Mouse (Mus musculus) limb, embryonic 10.5 days (tissue): ENCODE data around the gene Mrpl2. TPM values are rescaled to one million over a fixed set of nuclear protein-coding genes. Genes with fewer than 3 reads are reported as not detected.

Source experiments
- DNase-seq: peaks from one replicate; pipeline ENCODE4 v3.0.0-alpha.2; 2017; ENCODE audit warnings: low spot score
- H3K27ac ChIP-seq: fragments of 300-500 bp; sonication (generic); 2 replicates; pipeline ENCODE4 v1.5.1; 2016; ENCODE audit warnings: mild to moderate bottlenecking
- H3K27me3 ChIP-seq: fragments of 300-500 bp; sonication (generic); 2 replicates; pipeline ENCODE4 v1.6.1; 2016; ENCODE audit warnings: low read depth, mild to moderate bottlenecking; ENCODE audit not compliant: poor library complexity, severe bottlenecking
- H3K36me3 ChIP-seq: fragments of 300-500 bp; sonication (generic); 2 replicates; pipeline ENCODE4 v1.6.1; 2016; ENCODE audit warnings: mild to moderate bottlenecking, moderate library complexity
- H3K4me1 ChIP-seq: fragments of 300-500 bp; sonication (generic); 2 replicates; pipeline ENCODE4 v1.6.1; 2016
- H3K4me3 ChIP-seq: fragments of 300-500 bp; sonication (generic); 2 replicates; pipeline ENCODE4 v1.5.1; 2016; ENCODE audit warnings: mild to moderate bottlenecking, moderate library complexity
- H3K9me3 ChIP-seq: fragments of 300-500 bp; sonication (generic); replicated peaks from 2 replicates; pipeline ENCODE4 v1.6.1; 2016; ENCODE audit warnings: mild to moderate bottlenecking
- WGBS: fragments of 180-500 bp; shearing (Covaris S2); methylation state at CpG from one replicate; pipeline ENCODE4 v1.1.7; 2016; 5-methylcytosine and 5-hydroxymethylcytosine counted together
- polyA plus RNA-seq: library from polyadenylated mRNA; unstranded; fragments of >200 nt; fragmentation: Nextera tagmentation; extraction: Ambion mirVana; gene quantifications from 2 replicates; pipeline ENCODE4 v1.2.1, GENCODE M21; 2016

Gene Mrpl2
- polyA plus RNA-seq, 1 experiment from 2014 or later = 140 TPM

DNA sequence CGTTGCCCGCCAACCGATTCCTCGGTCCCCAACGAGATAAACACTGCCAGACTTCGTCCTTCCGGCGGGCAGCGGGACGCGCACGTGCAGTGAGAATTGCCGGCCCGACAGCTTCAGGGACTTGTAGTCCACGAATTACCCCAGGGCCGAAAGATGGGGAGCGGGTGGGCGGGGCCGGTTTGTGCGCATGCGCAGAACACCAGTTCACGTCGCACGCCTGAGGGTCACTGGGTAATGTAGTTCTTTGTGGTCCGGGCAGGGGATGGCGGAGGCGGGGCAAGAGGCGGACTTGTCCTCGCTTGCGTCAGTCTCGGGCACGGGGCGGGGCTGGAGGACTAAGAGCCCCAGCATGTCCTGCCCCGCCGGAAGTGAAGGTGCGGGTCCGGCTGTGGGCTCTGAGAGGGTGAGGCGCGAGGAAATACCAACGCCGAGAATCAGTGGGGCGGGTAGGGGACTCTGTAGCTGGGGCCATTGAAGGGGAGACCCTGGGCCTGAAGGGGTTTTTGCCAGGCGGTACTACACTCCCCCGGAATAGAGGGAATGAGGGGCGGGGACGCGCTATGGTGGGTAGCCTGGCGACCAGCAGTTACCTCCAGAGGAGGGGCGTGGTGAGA is 34.8 kb downstream of the Mrpl2 start, which contains the start of gene Klhdc3:
TSS of gene Klhdc3 (minus strand) at position 155 of the 614 bp plus-strand sequence.
- Histone ChIP-seq H3K36me3 (peaks cover 65% of the 10 kb centered on the region), H3K27me3 (no peaks in the 10 kb centered on the region), H3K4me3 (peak within 1 kb of the TSS; percentile 92), H3K9me3 (no peaks in the 10 kb centered on the region), H3K4me1 (peaks cover 39% of the 10 kb centered on the region), H3K27ac (peak within 1 kb of the TSS; percentile 92)
- DNase-seq = peak; percentile 100
- WGBS = under 1% methylated on average over 49 of the region's 49 CpGs

DNA sequence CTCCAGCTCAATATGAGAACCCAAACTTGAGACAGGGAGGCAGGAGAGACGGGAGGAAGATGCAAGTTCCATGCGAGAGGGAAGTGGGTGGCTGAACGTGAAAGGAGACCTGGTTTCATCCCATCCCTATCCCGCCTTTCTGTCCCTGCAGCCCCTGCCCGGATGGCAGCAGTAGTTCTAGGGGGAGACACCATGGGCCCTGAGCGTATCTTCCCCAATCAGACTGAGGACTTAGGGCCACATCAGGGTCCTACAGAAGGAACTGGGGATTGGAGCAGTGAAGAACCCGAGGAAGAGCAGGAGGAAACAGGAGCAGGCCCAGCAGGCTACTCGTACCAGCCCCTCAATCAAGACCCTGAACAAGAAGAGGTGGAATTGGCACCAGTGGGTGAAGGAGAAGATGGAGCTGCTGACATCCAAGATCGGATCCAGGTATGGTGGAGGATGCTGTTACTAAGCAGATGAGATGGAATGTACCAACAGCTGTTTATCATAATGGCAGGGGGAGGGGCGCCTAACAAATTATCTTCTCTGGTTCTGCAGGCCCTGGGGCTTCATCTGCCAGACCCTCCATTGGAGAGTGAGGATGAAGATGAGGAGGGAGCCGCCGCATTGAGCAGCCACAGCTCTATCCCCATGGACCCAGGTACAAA is 35.6 kb downstream of the Mrpl2 start:
- Histone ChIP-seq H3K27ac (peak overlapping the region; percentile 92), H3K27me3 (no peaks in the 10 kb centered on the region), H3K36me3 (peaks cover 65% of the 10 kb centered on the region), H3K9me3 (no peaks in the 10 kb centered on the region), H3K4me3 (peak overlapping the region; percentile 92), H3K4me1 (peaks cover 39% of the 10 kb centered on the region)
- WGBS = 29% methylated on average over 12 of the region's 12 CpGs
- peak; percentile 41 for DNase-seq

DNA sequence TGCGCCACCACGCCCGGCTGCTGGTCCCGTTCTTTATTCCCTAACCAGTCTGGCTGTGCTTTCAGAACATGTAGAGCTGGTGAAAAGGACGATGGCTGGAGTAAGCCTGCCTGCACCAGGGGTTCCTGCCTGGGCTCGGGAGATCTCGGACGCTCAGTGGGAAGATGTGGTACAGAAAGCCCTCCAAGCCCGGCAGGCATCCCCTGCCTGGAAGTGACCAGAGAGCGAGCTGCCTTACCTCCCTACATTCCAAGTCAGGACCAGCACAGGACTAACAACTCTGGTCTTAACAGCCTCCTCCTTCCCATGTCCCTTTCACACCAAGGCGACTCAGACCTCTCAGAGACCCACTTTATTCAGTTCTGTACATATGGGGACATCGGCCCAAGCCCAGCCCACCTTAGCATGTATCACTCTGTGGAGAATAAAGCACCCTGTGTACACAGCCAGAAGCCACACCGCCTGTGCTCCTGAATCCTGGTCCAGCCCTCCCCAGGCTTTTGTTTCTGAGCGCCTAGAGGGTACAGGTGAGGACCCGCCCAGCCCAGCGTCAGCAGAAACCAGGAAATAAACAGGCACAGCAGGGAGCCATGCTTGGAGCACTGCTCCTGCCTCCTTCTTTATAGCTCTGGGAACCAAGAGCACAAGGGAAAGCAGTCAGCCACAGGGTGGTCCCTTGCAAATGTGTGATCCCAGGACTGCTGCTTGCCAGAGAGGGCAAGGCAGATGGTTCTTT is 36.8 kb downstream of the Mrpl2 start:
- H3K4me1 ChIP-seq = peaks cover 38% of the 10 kb centered on the region
- H3K36me3 ChIP-seq = peaks cover 65% of the 10 kb centered on the region
- no peak for DNase-seq
- 86% methylated on average over 16 of the region's 16 CpGs for WGBS
- no peaks in the 10 kb centered on the region for H3K27me3 ChIP-seq
- no peak overlapping the region for H3K27ac ChIP-seq
- H3K9me3 ChIP-seq = no peaks in the 10 kb centered on the region
- no peak overlapping the region for H3K4me3 ChIP-seq

DNA sequence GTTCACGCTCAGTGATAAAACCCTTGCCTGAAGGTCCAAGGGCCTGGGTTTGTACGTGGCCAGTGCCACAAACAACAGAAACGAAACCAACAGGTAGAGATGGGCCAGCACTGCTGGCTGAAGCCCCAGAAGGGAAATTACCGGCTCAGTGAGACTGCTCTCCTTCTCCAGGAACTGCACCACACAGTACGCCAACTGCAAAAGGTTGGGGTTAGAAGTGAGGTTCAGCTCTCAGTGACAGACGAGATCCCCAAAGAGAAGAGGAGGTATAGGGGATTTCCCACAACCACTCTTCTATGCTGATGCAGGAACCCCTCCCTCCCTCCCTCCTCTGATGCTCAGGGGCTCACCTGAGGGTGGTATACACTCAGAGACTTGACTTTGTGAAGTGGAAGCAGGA is 39.9 kb downstream of the Mrpl2 start:
- H3K27me3 ChIP-seq = no peaks in the 10 kb centered on the region
- peaks cover 78% of the 10 kb centered on the region for H3K36me3 ChIP-seq
- DNase-seq = no peak
- no peak overlapping the region for H3K4me3 ChIP-seq
- WGBS = 92% methylated on average over 6 of the region's 6 CpGs
- no peak overlapping the region for H3K27ac ChIP-seq
- no peaks in the 10 kb centered on the region for H3K9me3 ChIP-seq
- H3K4me1 ChIP-seq = peaks cover 14% of the 10 kb centered on the region

DNA sequence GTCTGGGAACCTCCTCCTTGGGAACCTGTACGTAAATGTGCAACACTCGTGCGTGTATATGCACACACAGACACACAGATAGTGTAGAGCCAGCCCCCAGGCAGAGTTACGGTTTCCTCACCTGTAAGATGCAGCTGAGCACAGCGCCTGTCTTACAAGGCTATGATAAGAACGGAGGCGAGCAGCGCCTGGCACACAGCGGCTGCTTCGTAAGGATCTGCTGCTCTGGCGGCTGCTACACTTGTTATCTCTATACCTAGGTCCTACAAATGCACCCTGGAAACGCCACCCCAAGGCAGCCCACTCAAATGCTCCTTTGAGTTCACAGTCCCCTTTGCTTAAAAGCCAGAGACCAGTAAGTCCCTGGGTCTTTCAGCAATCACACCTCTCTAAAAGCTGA is 44.6 kb downstream of the Mrpl2 start:
- no peak for DNase-seq
- WGBS = 95% methylated on average over 12 of the region's 12 CpGs
- Histone ChIP-seq H3K9me3 (no peaks in the 10 kb centered on the region), H3K4me1 (no peaks in the 10 kb centered on the region), H3K4me3 (no peak overlapping the region), H3K27ac (no peak overlapping the region), H3K36me3 (peaks cover 87% of the 10 kb centered on the region), H3K27me3 (no peaks in the 10 kb centered on the region)

DNA sequence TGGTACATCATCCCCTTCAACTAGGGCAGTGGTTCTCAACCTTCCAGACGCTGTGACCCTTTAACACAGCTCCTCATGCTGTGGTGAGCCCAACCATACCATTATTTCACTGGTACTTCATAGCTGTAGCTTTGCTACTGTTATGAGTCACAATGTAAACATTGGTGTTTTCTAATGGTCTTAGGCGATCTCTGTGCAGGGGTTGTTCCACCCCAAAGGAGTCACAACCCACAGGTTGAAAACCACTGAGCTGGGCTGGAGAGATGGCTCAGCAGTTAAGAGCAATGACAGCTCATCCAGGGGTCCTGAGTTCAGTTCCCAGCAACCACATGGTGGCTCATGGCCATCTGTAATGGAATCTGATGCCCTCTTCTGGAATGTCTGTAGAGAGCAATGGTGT is 45.4 kb downstream of the Mrpl2 start:
- no peaks in the 10 kb centered on the region for H3K4me1 ChIP-seq
- H3K27me3 ChIP-seq = no peaks in the 10 kb centered on the region
- no peak for DNase-seq
- H3K4me3 ChIP-seq = no peak overlapping the region
- WGBS = 91% methylated on average over 2 of the region's 2 CpGs
- peaks cover 87% of the 10 kb centered on the region for H3K36me3 ChIP-seq
- H3K9me3 ChIP-seq = no peaks in the 10 kb centered on the region
- H3K27ac ChIP-seq = no peak overlapping the region

DNA sequence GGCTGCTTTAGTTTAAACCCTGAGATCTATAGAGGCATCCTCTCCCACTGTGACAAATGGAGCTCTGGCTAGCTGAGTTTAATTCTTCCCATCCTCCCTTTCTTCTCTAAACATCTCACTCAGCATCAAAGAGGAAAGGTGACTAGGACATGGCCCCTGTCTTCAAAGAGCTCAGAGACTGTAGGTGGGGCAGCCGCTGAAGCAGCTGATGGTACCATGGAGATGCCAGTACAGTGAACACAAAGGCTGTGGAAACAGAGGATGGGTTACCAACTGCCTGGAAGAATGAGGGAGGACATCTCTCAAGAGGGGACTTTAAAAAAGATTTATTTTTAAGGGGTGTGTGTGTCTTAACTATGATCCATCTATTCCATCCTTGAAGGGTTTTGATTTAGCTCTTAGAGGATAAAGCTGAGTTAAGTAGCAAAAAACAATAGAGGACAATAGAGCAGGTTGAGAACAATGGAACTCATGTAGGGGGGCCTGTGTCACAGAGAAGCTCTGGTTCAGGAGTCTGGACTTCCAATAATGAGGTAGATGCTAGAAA is 48.6 kb downstream of the Mrpl2 start:
- Histone ChIP-seq H3K27ac (no peak overlapping the region), H3K4me3 (no peak overlapping the region), H3K27me3 (no peaks in the 10 kb centered on the region), H3K4me1 (no peaks in the 10 kb centered on the region), H3K36me3 (peaks cover 91% of the 10 kb centered on the region), H3K9me3 (no peaks in the 10 kb centered on the region)
- DNase-seq = no peak
- WGBS = 69% methylated on average over 1 of the region's 1 CpGs

DNA sequence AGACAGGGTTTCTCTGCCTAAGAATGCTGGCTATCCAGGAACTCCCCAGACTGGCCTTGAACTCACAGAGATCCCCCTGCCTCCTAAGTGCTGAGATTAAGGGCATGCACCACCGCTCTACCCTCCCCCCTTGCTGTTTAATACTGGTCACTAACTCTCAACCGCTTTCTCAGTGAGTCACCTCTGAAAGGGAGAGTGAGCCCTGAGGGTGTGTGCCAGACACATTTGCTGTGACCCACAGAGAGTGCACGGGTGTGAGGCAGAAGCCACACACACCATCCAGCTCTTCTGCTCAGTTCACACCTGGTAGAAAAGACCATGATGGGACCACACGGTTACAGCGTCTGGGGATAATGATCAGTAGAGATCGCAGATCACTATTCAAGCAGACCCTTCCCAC is 52.5 kb downstream of the Mrpl2 start:
- 89% methylated on average over 6 of the region's 6 CpGs for WGBS
- H3K27me3 ChIP-seq = no peaks in the 10 kb centered on the region
- no peak overlapping the region for H3K4me3 ChIP-seq
- peaks cover 85% of the 10 kb centered on the region for H3K36me3 ChIP-seq
- peaks cover 23% of the 10 kb centered on the region for H3K4me1 ChIP-seq
- H3K27ac ChIP-seq = no peak overlapping the region
- DNase-seq = no peak
- no peaks in the 10 kb centered on the region for H3K9me3 ChIP-seq

DNA sequence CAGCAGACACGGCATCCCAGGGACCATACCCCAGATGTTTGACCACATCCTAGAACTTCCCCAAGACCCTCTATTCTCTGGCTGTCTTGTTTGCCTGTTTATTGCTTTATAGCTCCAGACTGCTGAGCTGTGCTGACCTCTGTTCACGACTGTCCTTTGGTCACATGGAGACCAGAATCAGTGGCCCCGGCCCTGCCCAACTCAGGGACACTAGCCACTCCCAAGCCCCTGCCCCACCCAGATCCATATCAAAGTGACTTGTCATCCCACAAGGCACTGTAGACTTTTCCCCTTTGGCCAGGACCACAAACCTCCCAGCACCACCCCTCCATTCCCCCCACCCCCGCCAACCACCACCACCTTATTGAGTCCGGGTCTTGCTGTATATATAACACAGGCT is 53.2 kb downstream of the Mrpl2 start:
- Histone ChIP-seq H3K9me3 (no peaks in the 10 kb centered on the region), H3K27me3 (no peaks in the 10 kb centered on the region), H3K4me3 (no peak overlapping the region), H3K36me3 (peaks cover 78% of the 10 kb centered on the region), H3K4me1 (peaks cover 30% of the 10 kb centered on the region), H3K27ac (no peak overlapping the region)
- WGBS = 55% methylated on average over 5 of the region's 5 CpGs
- DNase-seq = no peak

Other genes with a start within 250 kb of the Mrpl2 start
- 0.21 and 0.44 TPM in 2 replicates for gene Crip3, start 217.3 kb upstream of the Mrpl2 start, polyA plus RNA-seq
- gene Slc22a7, start 207.8 kb upstream of the Mrpl2 start, polyA plus RNA-seq = not detected in 2 replicates
- gene Ttbk1, start 158.6 kb upstream of the Mrpl2 start, polyA plus RNA-seq = 0.09 and 0.34 TPM in 2 replicates
- gene Dnph1, start 149.5 kb upstream of the Mrpl2 start, polyA plus RNA-seq = 70.1 and 78.6 TPM in 2 replicates
- 2.4 and 5.6 TPM in 2 replicates for gene Cul9, start 99.8 kb upstream of the Mrpl2 start, polyA plus RNA-seq
- gene Srf, start 90.1 kb upstream of the Mrpl2 start, polyA plus RNA-seq = 8.3 and 9.0 TPM in 2 replicates
- gene Ptk7, start 16.7 kb upstream of the Mrpl2 start, polyA plus RNA-seq = 102 and 142 TPM in 2 replicates
- 23.6 and 28.8 TPM in 2 replicates for gene Klc4, start 207 bp upstream of the Mrpl2 start, polyA plus RNA-seq
- gene Cul7, start 4.1 kb downstream of the Mrpl2 start, polyA plus RNA-seq = 40.3 and 48.0 TPM in 2 replicates
- gene Rrp36, start 28.1 kb downstream of the Mrpl2 start, polyA plus RNA-seq = 70.8 and 72.5 TPM in 2 replicates
- 143 and 145 TPM in 2 replicates for gene Mea1, start 32.6 kb downstream of the Mrpl2 start, polyA plus RNA-seq
- 143 and 150 TPM in 2 replicates for gene Klhdc3, start 34.7 kb downstream of the Mrpl2 start, polyA plus RNA-seq
- 152 and 160 TPM in 2 replicates for gene Ppp2r5d, start 58.9 kb downstream of the Mrpl2 start, polyA plus RNA-seq
- gene Pex6, start 65.2 kb downstream of the Mrpl2 start, polyA plus RNA-seq = 24.6 and 26.9 TPM in 2 replicates
- gene Gnmt, start 82.9 kb downstream of the Mrpl2 start, polyA plus RNA-seq = 0.48 and 0.83 TPM in 2 replicates
- gene Cnpy3, start 106.0 kb downstream of the Mrpl2 start, polyA plus RNA-seq = 63.6 and 67.5 TPM in 2 replicates
- gene Ptcra, start 117.5 kb downstream of the Mrpl2 start, polyA plus RNA-seq = 0.73 and 1.2 TPM in 2 replicates
- 34.2 and 35.4 TPM in 2 replicates for gene 2310039H08Rik, start 126.4 kb downstream of the Mrpl2 start, polyA plus RNA-seq
- 224 and 254 TPM in 2 replicates for gene Rpl7l1, start 136.4 kb downstream of the Mrpl2 start, polyA plus RNA-seq
- gene Bicral, start 212.3 kb downstream of the Mrpl2 start, polyA plus RNA-seq = 3.6 and 4.3 TPM in 2 replicates
- 62.1 and 66.3 TPM in 2 replicates for gene Tbcc, start 244.5 kb downstream of the Mrpl2 start, polyA plus RNA-seq